Mouse (Mus musculus) G1E (cell line): ENCODE data around the gene Mef2d.

Experiments
- CTCF ChIP-seq: IDR thresholded peaks from 2 replicates; pipeline ENCODE4 v1.5.1; 2012; ENCODE audit warnings: low read depth, low read length, inconsistent platforms, mixed read lengths
- TAL1 ChIP-seq: conservative IDR thresholded peaks from 2 replicates; pipeline ENCODE4 v1.6.1; 2012; ENCODE audit warnings: low read depth, low read length, inconsistent platforms, mixed read lengths

- no peak for TF ChIP-seq CTCF
- TF ChIP-seq TAL1 = no peak
Observed at GRCm38 (mm10) chr3:88102196-88102595, 40.0 kb upstream of the Mef2d start.
